Mouse (Mus musculus): ENCODE data around the gene Ikzf4. TPM values are rescaled to one million over a fixed set of nuclear protein-coding genes. Genes with fewer than 3 reads are reported as not detected.
"Not testable (repeated sequence)": the region's sequence is repeated elsewhere in the genome, so short reads cannot be mapped to it uniquely, and the experiment has no call there.

Ikzf4 gene
- polyA plus RNA-seq, 1 experiment, result 4.4 TPM

DNA sequence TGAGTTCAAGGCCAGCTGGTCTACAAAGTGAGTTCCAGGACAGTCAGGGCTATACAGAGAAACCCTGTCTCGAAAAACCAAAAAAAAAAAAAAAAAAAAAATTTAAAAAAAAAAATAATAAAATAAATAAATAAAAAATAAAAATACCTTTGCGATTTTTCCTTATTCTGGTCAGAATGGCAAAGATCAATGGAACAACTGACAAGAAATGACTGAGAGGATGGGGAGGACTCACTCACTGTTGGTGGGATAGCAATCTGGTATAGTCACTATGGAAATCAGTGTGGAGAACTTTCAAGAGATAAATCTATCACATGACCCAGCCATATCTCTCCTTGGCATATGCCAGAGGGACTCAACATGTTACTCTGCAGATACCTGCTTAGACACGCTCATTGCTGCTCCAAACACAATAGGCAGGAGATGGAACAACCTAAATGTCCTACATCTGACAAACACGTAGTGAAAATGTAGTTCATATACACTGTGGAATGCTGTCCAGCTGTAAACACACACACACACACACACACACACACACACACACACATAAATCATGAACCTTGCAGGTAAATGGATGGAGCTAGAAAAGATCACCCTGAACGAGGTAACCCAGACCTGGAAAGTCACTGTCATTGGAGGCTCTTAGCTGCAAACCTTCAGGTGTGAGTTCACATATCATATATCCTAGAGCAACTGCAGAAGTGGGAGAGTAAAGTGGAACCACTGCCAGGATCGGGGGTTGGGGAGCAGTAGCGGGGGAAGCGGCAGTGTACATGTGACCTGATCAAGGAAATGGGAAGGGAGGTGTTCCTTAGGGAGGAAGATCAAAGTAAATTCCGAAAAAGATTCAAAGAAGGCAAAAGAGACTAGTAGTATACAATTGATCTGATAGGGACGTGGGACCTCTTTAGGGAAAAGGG is 18.1 kb downstream of the Ikzf4 start:
- Histone ChIP-seq H3K4me3 (replicated peaks; ENCODE audit: extremely low read depth, low read depth, low read length) (no peak overlapping the region), H3K4me1 (ENCODE audit: control insufficient read depth, insufficient read depth, low read length) (peaks cover 6% of the 10 kb centered on the region)
- TF ChIP-seq CTCF (IDR thresholded peaks at IDR 0.05; ENCODE audit: insufficient read depth, low read length) (no peak), POLR2A (IDR thresholded peaks at IDR 0.05; ENCODE audit: borderline replicate concordance, extremely low read depth, low read depth, low read length) (no peak)
- DNase-seq, result no peak
- WGBS, result 59% methylated on average over 10 of the region's 10 CpGs

GRCm38 (mm10) chr10:128626311-128627310 is 19.2 kb downstream of the Ikzf4 start, which contains the start of gene Rps26:
Gene Rps26 (minus strand): TSS chr10:128626747.
- peak; percentile 95; the same call in 1 of the 2 replicates for TF ChIP-seq POLR2A (IDR thresholded peaks at IDR 0.05; ENCODE audit: borderline replicate concordance, extremely low read depth, low read depth, low read length)
- TF ChIP-seq CTCF (IDR thresholded peaks at IDR 0.05; ENCODE audit: insufficient read depth, low read length), result no peak
- DNase-seq, result peak; percentile 80
- peaks cover 6% of the 10 kb centered on the region for H3K4me1 ChIP-seq (ENCODE audit: control insufficient read depth, insufficient read depth, low read length)
- H3K4me3 ChIP-seq (replicated peaks; ENCODE audit: extremely low read depth, low read depth, low read length), result peak within 1 kb of the TSS; percentile 93
- WGBS, result 1% methylated on average over 40 of the region's 40 CpGs

DNA sequence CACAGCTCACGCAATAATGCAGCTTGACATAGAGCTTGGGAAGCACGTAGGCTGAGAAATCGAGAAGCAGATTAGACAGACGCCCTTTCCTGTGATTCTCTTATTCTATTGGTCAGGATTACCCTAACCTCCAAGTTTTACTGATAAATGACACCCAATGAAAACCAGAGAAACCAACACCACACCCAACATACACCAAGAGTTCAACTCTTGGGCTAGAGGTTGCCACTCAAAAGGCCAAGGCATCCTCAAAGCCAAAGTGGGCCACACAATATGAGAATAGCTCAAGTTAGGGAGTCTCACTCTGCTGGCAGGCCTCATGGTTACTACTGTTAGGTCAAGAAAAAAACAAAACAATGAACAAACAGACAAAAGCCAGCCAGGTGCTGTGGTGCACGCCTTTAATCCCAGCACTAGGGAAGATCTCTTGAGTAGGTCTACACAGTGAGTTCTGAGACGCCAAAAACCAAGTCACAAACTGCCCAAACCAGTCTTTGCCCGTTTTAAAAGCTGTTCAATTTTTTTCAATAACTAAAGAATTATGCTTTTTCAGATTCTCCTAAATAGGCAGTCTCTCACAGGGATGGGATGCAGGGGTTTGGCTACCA is 20.4 kb downstream of the Ikzf4 start:
- 36% methylated on average over 7 of the region's 7 CpGs for WGBS
- peaks cover 6% of the 10 kb centered on the region for H3K4me1 ChIP-seq (ENCODE audit: control insufficient read depth, insufficient read depth, low read length)
- no peak for DNase-seq
- TF ChIP-seq CTCF (IDR thresholded peaks at IDR 0.05; ENCODE audit: insufficient read depth, low read length) (no peak), POLR2A (IDR thresholded peaks at IDR 0.05; ENCODE audit: borderline replicate concordance, extremely low read depth, low read depth, low read length) (no peak)
- peak overlapping the region; percentile 93 for H3K4me3 ChIP-seq (replicated peaks; ENCODE audit: extremely low read depth, low read depth, low read length)

GRCm38 (mm10) chr10:128623106-128623613 is 22.6 kb downstream of the Ikzf4 start:
- H3K4me1 ChIP-seq (ENCODE audit: control insufficient read depth, insufficient read depth, low read length); H3K4me3 ChIP-seq (replicated peaks; ENCODE audit: extremely low read depth, low read depth, low read length); DNase-seq: not testable (repeated sequence)
- WGBS, result 86% methylated on average over 4 of the region's 4 CpGs

- H3K4me3 ChIP-seq (replicated peaks; ENCODE audit: extremely low read depth, low read depth, low read length), result no peak overlapping the region
- H3K4me1 ChIP-seq (ENCODE audit: control insufficient read depth, insufficient read depth, low read length), result peaks cover 6% of the 10 kb centered on the region
- WGBS, result 86% methylated on average over 4 of the region's 4 CpGs
- no peak for DNase-seq
- TF ChIP-seq POLR2A (IDR thresholded peaks at IDR 0.05; ENCODE audit: borderline replicate concordance, extremely low read depth, low read depth, low read length), result no peak
- TF ChIP-seq CTCF (IDR thresholded peaks at IDR 0.05; ENCODE audit: insufficient read depth, low read length), result no peak
Observed at GRCm38 (mm10) chr10:128622702-128623101, 23.1 kb downstream of the Ikzf4 start.

- WGBS, result 67% methylated on average over 3 of the region's 3 CpGs
- H3K4me3 ChIP-seq (replicated peaks; ENCODE audit: extremely low read depth, low read depth, low read length), result no peak overlapping the region
- TF ChIP-seq POLR2A (IDR thresholded peaks at IDR 0.05; ENCODE audit: borderline replicate concordance, extremely low read depth, low read depth, low read length), result no peak
- peaks cover 6% of the 10 kb centered on the region for H3K4me1 ChIP-seq (ENCODE audit: control insufficient read depth, insufficient read depth, low read length)
- DNase-seq, result no peak
Observed at GRCm38 (mm10) chr10:128621986-128622520, 23.7 kb downstream of the Ikzf4 start.

DNA sequence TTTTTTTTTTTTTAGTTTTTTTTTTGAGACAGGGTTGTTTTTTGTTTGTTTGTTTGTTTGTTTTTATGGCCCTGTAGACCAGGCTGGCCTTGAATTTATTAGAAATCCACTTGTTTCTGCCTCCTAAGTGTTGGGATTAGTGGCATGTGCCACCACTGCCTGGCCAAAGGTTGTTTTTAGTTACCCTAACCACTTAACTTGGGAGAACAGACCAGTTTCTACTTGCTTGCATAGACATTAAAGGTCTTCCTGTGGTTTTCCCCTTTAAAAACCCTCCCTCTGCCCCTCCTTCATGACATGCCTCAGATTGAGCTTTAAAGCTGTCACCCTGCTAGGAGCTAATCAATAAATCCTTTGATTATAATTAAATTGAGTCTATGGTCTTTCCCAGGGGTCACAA is 25.6 kb downstream of the Ikzf4 start:
- TF ChIP-seq CTCF (IDR thresholded peaks at IDR 0.05; ENCODE audit: insufficient read depth, low read length), result no peak
- no peak for TF ChIP-seq POLR2A (IDR thresholded peaks at IDR 0.05; ENCODE audit: borderline replicate concordance, extremely low read depth, low read depth, low read length)
- no peak for DNase-seq
- peaks cover 3% of the 10 kb centered on the region for H3K4me1 ChIP-seq (ENCODE audit: control insufficient read depth, insufficient read depth, low read length)
- H3K4me3 ChIP-seq (replicated peaks; ENCODE audit: extremely low read depth, low read depth, low read length), result no peak overlapping the region

DNA sequence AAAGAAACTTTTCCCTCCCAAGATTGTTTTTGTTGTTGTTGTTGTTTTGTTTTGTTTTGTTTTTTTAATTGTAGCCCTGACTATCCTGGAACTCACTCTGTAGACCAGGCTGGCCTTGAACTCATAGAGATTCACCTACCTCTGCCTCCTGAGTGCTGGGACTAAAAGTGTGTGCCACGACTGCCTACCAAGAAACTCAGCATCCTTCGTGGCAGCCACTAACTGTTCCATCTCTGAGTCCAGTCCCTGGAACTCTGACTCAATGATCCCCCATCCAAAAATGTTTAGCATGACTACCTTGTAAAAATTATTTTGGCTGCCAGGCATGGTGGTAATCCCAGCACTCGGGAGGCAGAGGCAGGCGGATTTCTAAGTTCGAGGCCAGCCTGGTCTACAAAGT is 26.6 kb downstream of the Ikzf4 start:
- H3K4me3 ChIP-seq (replicated peaks; ENCODE audit: extremely low read depth, low read depth, low read length); DNase-seq; H3K4me1 ChIP-seq (ENCODE audit: control insufficient read depth, insufficient read depth, low read length): not testable (repeated sequence)
- WGBS, result 86% methylated on average over 5 of the region's 5 CpGs

DNA sequence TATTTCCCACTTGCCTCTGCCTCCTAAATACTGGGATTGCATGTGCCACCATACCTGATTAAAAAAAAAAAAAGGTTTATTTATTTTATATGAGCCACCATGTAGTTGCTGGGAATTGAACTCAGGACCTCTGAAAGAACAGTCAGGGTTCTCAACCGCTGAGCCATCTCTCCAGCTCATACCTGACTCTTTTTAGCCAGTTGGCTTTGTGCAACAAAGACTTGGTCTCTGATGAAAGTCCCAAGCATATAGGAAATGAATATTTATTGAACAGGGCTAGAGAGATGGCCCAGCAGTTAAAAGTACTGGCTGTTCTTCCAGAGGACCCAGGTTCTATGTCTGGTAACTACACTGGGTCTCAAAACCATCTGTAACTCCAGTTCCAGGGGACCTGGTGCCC is 27.2 kb downstream of the Ikzf4 start:
- Histone ChIP-seq H3K4me1 (ENCODE audit: control insufficient read depth, insufficient read depth, low read length) (no peaks in the 10 kb centered on the region), H3K4me3 (replicated peaks; ENCODE audit: extremely low read depth, low read depth, low read length) (no peak overlapping the region)
- TF ChIP-seq CTCF (IDR thresholded peaks at IDR 0.05; ENCODE audit: insufficient read depth, low read length) (no peak), POLR2A (IDR thresholded peaks at IDR 0.05; ENCODE audit: borderline replicate concordance, extremely low read depth, low read depth, low read length) (no peak)
- WGBS, result 82% methylated on average over 1 of the region's 1 CpGs
- no peak for DNase-seq

DNA sequence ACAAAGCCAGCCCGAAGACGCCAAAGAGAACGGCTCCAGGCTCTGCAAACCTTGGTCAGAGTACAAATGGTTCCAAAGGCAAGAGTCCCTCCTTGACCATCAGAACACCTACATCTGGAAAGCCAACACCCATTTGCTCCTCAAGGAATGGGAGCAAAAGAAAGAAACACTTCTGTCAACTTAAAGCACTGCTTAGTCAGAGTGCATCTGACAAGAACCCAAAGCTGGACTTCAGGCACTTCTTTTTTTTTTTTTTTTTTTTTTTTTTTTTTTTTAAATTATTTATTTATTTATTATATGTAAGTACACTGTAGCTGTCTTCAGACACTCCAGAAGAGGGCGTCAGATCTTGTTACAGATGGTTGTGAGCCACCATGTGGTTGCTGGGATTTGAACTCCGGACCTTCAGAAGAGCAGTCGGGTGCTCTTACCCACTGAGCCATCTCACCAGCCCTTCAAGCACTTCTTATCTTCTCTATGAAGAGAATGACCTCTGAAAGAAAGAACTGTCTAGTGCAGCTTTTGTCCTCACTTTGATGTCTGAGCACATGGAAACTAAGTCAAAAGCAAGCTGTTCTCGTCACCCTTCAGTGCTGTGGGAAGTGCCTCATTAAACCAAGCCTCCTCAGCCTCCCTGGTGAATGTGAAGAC is 29.9 kb downstream of the Ikzf4 start:
- H3K4me1 ChIP-seq (ENCODE audit: control insufficient read depth, insufficient read depth, low read length); H3K4me3 ChIP-seq (replicated peaks; ENCODE audit: extremely low read depth, low read depth, low read length); DNase-seq: not testable (repeated sequence)
- WGBS, result 84% methylated on average over 6 of the region's 7 CpGs
